Comparison of ENCODE assay signal across 9 mouse cellular contexts in the genomic region with DNA sequence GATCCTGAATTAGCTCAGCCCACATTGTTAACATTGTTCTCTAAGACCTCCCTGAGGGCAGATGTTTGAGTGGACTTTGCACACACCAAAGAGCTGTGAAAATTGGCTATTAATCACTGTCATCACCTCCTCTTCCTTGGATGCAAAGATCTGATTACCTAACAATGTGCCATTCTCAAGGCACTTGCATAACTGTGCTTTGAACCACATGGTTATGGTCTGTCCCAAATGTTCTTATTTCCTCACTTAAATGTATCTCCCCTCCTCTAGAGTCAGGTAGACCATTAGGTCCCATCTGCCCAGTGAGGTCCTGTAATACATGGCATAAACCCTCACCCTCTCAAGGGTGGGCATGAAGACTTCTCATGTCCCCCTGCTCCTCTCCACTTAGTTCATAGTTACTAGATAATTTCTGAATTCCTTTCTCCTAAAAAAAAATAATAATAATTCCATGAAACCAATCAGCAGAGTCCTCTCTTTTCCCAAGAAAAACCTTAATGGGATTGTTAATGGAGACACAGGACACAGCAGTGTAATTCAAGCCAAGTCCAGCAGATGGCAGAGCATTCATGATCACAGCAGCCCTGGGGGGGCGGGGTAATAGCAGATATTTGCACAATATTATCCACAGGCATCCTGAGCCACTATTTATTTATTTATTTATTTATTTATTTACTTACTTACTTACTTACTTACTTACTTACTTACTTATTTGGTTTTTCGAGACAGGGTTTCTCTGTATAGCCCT. TPM values are rescaled to one million over a fixed set of nuclear protein-coding genes. Genes with fewer than 3 reads are reported as not detected.
DNase-seq lines count a peak whose midpoint lies in the region; ATAC-seq lines count a peak whose summit lies in the region.
"Had no signal": no experiment of that assay in that cellular context is flagged by ENCODE, and none has a peak within 500 bp of the region (broad histone marks: within the 10 kb centered on the region; RNA-seq: fewer than 3 reads in every experiment).

No protein-coding gene starts in this region.

- H3K27me3 ChIP-seq in midbrain, embryonic 14.5 days (ENCODE audit: control insufficient read depth, insufficient read depth, low read length) = no peaks in the 10 kb centered on the region
- no peaks in the 10 kb centered on the region for H3K27me3 ChIP-seq in midbrain, embryonic 16.5 days (ENCODE audit: control insufficient read depth, insufficient read depth, low read depth, low read length)
- no peaks in the 10 kb centered on the region for H3K27me3 ChIP-seq in embryonic facial prominence, embryonic 11.5 days (ENCODE audit: control insufficient read depth, insufficient read depth, low read length)

- H3K36me3 ChIP-seq in midbrain, embryonic 14.5 days (ENCODE audit: control insufficient read depth, insufficient read depth, low read length) = no peaks in the 10 kb centered on the region
- no peaks in the 10 kb centered on the region for H3K36me3 ChIP-seq in midbrain, embryonic 16.5 days (ENCODE audit: control insufficient read depth, insufficient read depth, low read length)
- no peaks in the 10 kb centered on the region for H3K36me3 ChIP-seq in embryonic facial prominence, embryonic 11.5 days (replicated peaks; ENCODE audit: control insufficient read depth, insufficient read depth, low read depth, low read length)

- no peaks in the 10 kb centered on the region for H3K4me1 ChIP-seq in midbrain, embryonic 14.5 days (ENCODE audit: control insufficient read depth, insufficient read depth, low read length)
- H3K4me1 ChIP-seq in midbrain, embryonic 16.5 days (ENCODE audit: control insufficient read depth, insufficient read depth, low read length) = no peaks in the 10 kb centered on the region
- no peaks in the 10 kb centered on the region for H3K4me1 ChIP-seq in embryonic facial prominence, embryonic 11.5 days (ENCODE audit: control insufficient read depth, insufficient read depth, low read length)

- H3K4me2 ChIP-seq in midbrain, embryonic 14.5 days (ENCODE audit: low read length) = no peak overlapping the region
- H3K4me2 ChIP-seq in midbrain, embryonic 16.5 days (ENCODE audit: low read length) = no peak overlapping the region
- H3K4me2 ChIP-seq in embryonic facial prominence, embryonic 11.5 days (ENCODE audit: low read depth, low read length) = no peak overlapping the region

- no peak overlapping the region for H3K9ac ChIP-seq in midbrain, embryonic 14.5 days (replicated peaks; ENCODE audit: low read length)
- H3K9ac ChIP-seq in midbrain, embryonic 16.5 days (ENCODE audit: low read depth, low read length) = no peak overlapping the region
- H3K9ac ChIP-seq in embryonic facial prominence, embryonic 11.5 days (replicated peaks; ENCODE audit: low read length) = no peak overlapping the region

- H3K27ac ChIP-seq in midbrain, embryonic 14.5 days (replicated peaks; ENCODE audit: low read depth, low read length) = no peak overlapping the region
- H3K27ac ChIP-seq in midbrain, embryonic 16.5 days (ENCODE audit: low read length) = no peak overlapping the region
- H3K27ac ChIP-seq in embryonic facial prominence, embryonic 11.5 days (replicated peaks; ENCODE audit: low read depth, low read length) = no peak overlapping the region

- no peak for ATAC-seq in midbrain, embryonic 14.5 days (ENCODE audit: low FRiP score, low TSS enrichment)
- no peak for ATAC-seq in midbrain, embryonic 16.5 days
- no peak for ATAC-seq in embryonic facial prominence, embryonic 11.5 days (replicated peaks; ENCODE audit: insufficient number of reproducible peaks, low FRiP score, low TSS enrichment, low read depth)

- WGBS in midbrain, embryonic 14.5 days = 51% methylated on average over 2 of the region's 2 CpGs
- 63% methylated on average over 2 of the region's 2 CpGs for WGBS in midbrain, embryonic 16.5 days
- 54% methylated on average over 2 of the region's 2 CpGs for WGBS in embryonic facial prominence, embryonic 11.5 days

- H3K4me3 ChIP-seq in midbrain, embryonic 14.5 days (replicated peaks; ENCODE audit: low read depth, low read length) = no peak overlapping the region
- H3K4me3 ChIP-seq in midbrain, embryonic 16.5 days (ENCODE audit: low read depth, low read length) = no peak overlapping the region
- H3K4me3 ChIP-seq in embryonic facial prominence, embryonic 11.5 days (ENCODE audit: low read depth, low read length) = no peak overlapping the region
- H3K4me3 ChIP-seq: erythroblast, embryonic 14.5 days had no signal

- DNase-seq in midbrain, embryonic 14.5 days = peak; percentile 84
- DNase-seq in adrenal gland, postnatal 14 days = peak; percentile 84
- DNase-seq in embryonic facial prominence, embryonic 11.5 days (ENCODE audit: low spot score) = peak; percentile 74
- DNase-seq in induced T-regulatory cell, adult 2 months (ENCODE audit: low read depth) = peak; percentile 73
- DNase-seq in left cerebral cortex, adult 18-20 months (ENCODE audit: low spot score in 2 of 2) = peak; percentile 65 to 76
- DNase-seq in naive thymus-derived CD4-positive, alpha-beta T cell, adult 2 months (ENCODE audit: low read depth) = peak; percentile 65
- DNase-seq in thymus, postnatal 0 days (ENCODE audit: low spot score) = peak; percentile 27

- no peaks in the 10 kb centered on the region for H3K9me3 ChIP-seq in midbrain, embryonic 14.5 days (ENCODE audit: control insufficient read depth, low read length)
- no peaks in the 10 kb centered on the region for H3K9me3 ChIP-seq in midbrain, embryonic 16.5 days (replicated peaks; ENCODE audit: control insufficient read depth, low read length, poor library complexity, severe bottlenecking)
- no peaks in the 10 kb centered on the region for H3K9me3 ChIP-seq in embryonic facial prominence, embryonic 11.5 days (replicated peaks; ENCODE audit: control insufficient read depth, low read length)

RNA-seq across cellular contexts. Expression of gene Zfyve9, which starts 17.7 kb away (rescaled TPM):
- polyA plus RNA-seq in midbrain, embryonic 14.5 days (2014; fragmentation: Nextera tagmentation; extraction: Ambion mirVana) = 7.9 and 13.6 TPM in 2 replicates
- polyA plus RNA-seq in midbrain, embryonic 16.5 days (2015; fragmentation: Nextera tagmentation; extraction: Ambion mirVana) = 5.7 and 6.3 TPM in 2 replicates
- total RNA-seq in adrenal gland, postnatal 14 days (2021) = 22.7 and 24.0 TPM in 2 replicates
- polyA plus RNA-seq in embryonic facial prominence, embryonic 11.5 days (2014; fragmentation: Nextera tagmentation; extraction: Ambion mirVana) = 3.7 and 3.8 TPM in 2 replicates
- total RNA-seq in left cerebral cortex, adult 18-20 months (2021) = 10 to 100 TPM; 72.4 to 73.0 TPM
- polyA plus RNA-seq in thymus, postnatal 0 days (2015; fragmentation: Nextera tagmentation; extraction: Ambion mirVana) = 0.94 and 1.2 TPM in 2 replicates
- polyA plus RNA-seq: erythroblast, embryonic 14.5 days had no signal

RNA-seq across cellular contexts. Expression of gene Btf3l4, which starts 35.2 kb away (rescaled TPM):
- 243 and 255 TPM in 2 replicates for polyA plus RNA-seq in midbrain, embryonic 14.5 days (2014; fragmentation: Nextera tagmentation; extraction: Ambion mirVana)
- polyA plus RNA-seq in midbrain, embryonic 16.5 days (2015; fragmentation: Nextera tagmentation; extraction: Ambion mirVana) = 177 and 189 TPM in 2 replicates
- 116 and 127 TPM in 2 replicates for total RNA-seq in adrenal gland, postnatal 14 days (2021)
- polyA plus RNA-seq in embryonic facial prominence, embryonic 11.5 days (2014; fragmentation: Nextera tagmentation; extraction: Ambion mirVana) = 253 and 305 TPM in 2 replicates
- 10 to 100 TPM; 85.6 to 91.5 TPM for total RNA-seq in left cerebral cortex, adult 18-20 months (2021)
- 184 and 187 TPM in 2 replicates for polyA plus RNA-seq in thymus, postnatal 0 days (2015; fragmentation: Nextera tagmentation; extraction: Ambion mirVana)

RNA-seq across cellular contexts. Expression of gene Txndc12, which starts 36.1 kb away (rescaled TPM):
- 72.8 and 79.0 TPM in 2 replicates for polyA plus RNA-seq in midbrain, embryonic 14.5 days (2014; fragmentation: Nextera tagmentation; extraction: Ambion mirVana)
- 66.3 and 69.0 TPM in 2 replicates for polyA plus RNA-seq in midbrain, embryonic 16.5 days (2015; fragmentation: Nextera tagmentation; extraction: Ambion mirVana)
- total RNA-seq in adrenal gland, postnatal 14 days (2021) = 63.8 and 73.9 TPM in 2 replicates
- 120 and 130 TPM in 2 replicates for polyA plus RNA-seq in embryonic facial prominence, embryonic 11.5 days (2014; fragmentation: Nextera tagmentation; extraction: Ambion mirVana)
- total RNA-seq in left cerebral cortex, adult 18-20 months (2021) = 10 to 100 TPM; 39.6 to 44.2 TPM
- polyA plus RNA-seq in thymus, postnatal 0 days (2015; fragmentation: Nextera tagmentation; extraction: Ambion mirVana) = 50.5 and 53.4 TPM in 2 replicates

RNA-seq across cellular contexts. Expression of gene Kti12, which starts 49.3 kb away (rescaled TPM):
- polyA plus RNA-seq in midbrain, embryonic 14.5 days (2014; fragmentation: Nextera tagmentation; extraction: Ambion mirVana) = 24.4 and 27.6 TPM in 2 replicates
- 22.4 and 23.6 TPM in 2 replicates for polyA plus RNA-seq in midbrain, embryonic 16.5 days (2015; fragmentation: Nextera tagmentation; extraction: Ambion mirVana)
- total RNA-seq in adrenal gland, postnatal 14 days (2021) = 29.3 and 32.1 TPM in 2 replicates
- 55.5 and 58.1 TPM in 2 replicates for polyA plus RNA-seq in embryonic facial prominence, embryonic 11.5 days (2014; fragmentation: Nextera tagmentation; extraction: Ambion mirVana)
- 10 to 100 TPM; 18.4 TPM for total RNA-seq in left cerebral cortex, adult 18-20 months (2021)
- polyA plus RNA-seq in thymus, postnatal 0 days (2015; fragmentation: Nextera tagmentation; extraction: Ambion mirVana) = 81.5 and 83.2 TPM in 2 replicates

RNA-seq across cellular contexts. Expression of gene A730015C16Rik, which starts 50.2 kb away (rescaled TPM):
- polyA plus RNA-seq in midbrain, embryonic 14.5 days (2014; fragmentation: Nextera tagmentation; extraction: Ambion mirVana) = 1.8 and 2.2 TPM in 2 replicates
- 0.79 and 1.1 TPM in 2 replicates for polyA plus RNA-seq in midbrain, embryonic 16.5 days (2015; fragmentation: Nextera tagmentation; extraction: Ambion mirVana)
- 0.53 TPM in 1 of 2 replicates, not detected in the other for total RNA-seq in adrenal gland, postnatal 14 days (2021)
- polyA plus RNA-seq in embryonic facial prominence, embryonic 11.5 days (2014; fragmentation: Nextera tagmentation; extraction: Ambion mirVana) = 0.69 and 0.99 TPM in 2 replicates
- total RNA-seq in left cerebral cortex, adult 18-20 months (2021) = not detected
- polyA plus RNA-seq in thymus, postnatal 0 days (2015; fragmentation: Nextera tagmentation; extraction: Ambion mirVana) = 0.94 and 2.5 TPM in 2 replicates
- polyA plus RNA-seq: erythroblast, embryonic 14.5 days had no signal

Comparison
In these comparisons a context has a peak if more than half of its experiments do, and no peak if none do; other contexts are left out.
1. DNase-seq: peak in every context shown above with its lines; median percentile 84 in midbrain, embryonic 14.5 days; 84 in adrenal gland, postnatal 14 days; 74 in embryonic facial prominence, embryonic 11.5 days; 73 in induced T-regulatory cell, adult 2 months; 70 in left cerebral cortex, adult 18-20 months; 65 in naive thymus-derived CD4-positive, alpha-beta T cell, adult 2 months; 27 in thymus, postnatal 0 days.